Mouse (Mus musculus) left cerebral cortex, adult 9 months (tissue): ENCODE measurements around the gene Cdk1.
"Not testable (repeated sequence)": the region's sequence is repeated elsewhere in the genome, so short reads cannot be mapped to it uniquely, and the experiment has no call there.

Source experiments
- DNase-seq, 2 experiments: peaks; one replicate each; pipeline ENCODE4 v3.0.0; 2022; ENCODE audit warnings: low spot score in 2 of 2

Gene Cdk1

DNA sequence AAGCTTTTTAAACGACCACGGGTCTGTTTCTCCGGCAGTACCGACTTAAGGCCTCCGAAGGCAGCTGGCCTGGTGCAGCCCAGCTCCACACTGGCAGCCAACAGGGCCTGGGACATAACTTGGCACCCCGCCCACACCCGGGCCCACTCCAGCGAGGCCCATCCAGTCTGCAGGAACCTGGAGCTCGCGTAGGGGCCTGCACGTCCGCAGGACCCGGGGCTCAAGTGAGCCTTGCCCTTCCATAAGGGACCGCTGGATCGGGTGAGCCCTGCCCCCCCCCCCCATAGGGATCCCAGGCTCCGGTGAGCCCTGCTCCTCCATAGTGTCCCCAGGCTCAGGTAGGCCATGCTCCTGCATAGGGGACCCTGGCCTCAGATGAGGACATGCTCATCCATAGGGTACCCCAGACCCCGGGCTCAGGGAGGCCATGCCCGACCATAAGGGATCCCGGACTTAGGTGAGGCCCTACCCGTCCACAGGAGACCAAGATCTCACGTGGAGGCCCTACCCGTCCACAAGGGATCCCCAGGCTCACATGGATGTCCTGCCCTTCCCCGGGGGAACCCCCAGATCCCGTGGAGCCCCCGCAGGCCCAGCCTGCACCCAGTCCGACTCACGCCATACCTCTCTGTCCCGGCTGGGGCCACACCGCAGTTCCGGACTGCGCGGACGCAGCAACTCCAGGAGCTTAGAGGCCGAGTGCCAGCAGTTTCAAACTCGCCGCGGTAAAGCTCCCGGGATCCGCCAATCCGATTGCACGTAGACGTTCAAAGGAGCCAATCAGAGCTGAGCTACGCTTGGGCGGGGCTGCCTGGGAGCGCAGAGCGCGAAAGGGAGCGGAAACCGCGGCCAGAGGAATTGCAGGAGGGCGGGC lies at the start of gene Cdk1:
TSS of gene Cdk1 (minus strand) at position 727 of the 874 bp plus-strand sequence.
- DNase-seq = peak; percentile 78 to 94

DNA sequence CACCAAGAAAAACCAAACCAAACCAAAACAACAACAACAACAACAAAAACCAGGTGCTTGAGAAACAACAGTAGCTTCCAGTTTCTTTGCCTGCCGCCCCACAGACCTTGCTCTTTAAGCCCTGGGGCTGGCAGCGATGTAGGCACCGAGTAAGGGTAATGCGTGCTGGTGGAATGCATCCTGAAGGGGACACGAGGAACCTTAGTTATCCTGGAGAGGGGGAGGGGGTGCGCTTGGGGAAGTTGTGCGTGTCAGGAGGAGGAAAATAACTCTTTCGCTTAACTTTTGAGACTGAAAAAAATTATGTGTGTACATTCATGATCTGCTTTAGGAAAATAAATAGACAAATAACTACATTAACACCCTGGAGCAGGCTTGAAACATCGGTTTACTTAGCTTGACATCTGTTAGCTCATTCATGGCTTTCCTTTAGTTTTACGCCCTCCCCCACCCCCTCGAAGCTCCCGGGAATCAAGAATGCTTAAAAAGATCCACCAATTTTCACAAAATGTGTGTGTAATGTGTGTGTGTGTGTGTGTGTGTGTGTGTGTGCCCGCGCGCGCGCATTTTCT lies 47.2 kb upstream of the Cdk1 start:
- no peak for DNase-seq

DNA sequence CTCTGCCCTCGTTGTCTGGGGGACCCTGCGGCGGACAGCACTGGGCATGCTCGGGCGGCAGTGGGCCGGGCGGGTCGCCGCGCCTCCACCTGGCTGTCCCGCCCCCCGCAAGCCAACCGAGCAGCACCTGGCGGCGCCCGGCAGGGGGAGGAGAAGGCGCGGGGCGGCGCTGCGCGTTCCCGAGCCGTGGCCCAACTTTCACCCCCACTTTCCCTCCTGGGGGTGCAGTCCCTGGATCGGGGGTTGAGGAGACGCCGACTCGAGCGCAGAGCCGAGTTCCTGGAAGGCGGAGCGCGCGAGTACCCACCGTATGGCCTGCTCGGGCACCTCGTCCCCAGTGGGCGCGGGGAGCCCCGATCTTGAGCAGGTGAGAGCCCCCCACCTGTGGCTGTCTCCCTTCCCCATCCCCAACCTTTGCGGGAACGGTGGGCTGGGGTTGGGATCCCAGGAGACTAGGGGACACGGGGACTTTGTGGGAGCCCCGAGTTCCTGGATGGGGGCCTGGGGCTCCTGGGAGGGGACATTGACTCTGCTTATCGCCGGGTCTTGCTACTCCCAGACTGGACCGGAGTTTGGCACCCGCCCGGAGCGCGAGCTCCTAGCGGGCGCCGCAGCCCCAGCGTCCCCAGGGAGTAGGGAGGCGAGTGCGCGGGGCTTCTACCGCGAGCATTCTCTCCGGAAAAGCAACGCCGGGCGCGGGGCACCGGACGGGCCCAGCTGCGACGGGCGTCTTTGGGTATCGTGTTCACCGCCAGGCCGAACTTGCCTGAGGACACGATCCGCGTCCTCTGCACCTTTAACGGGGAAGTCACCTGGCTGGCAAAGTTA lies 46.2 kb upstream of the Cdk1 start, which contains the start of gene Ank3:
TSS of gene Ank3 (plus strand) at position 11 of the 828 bp plus-strand sequence.
- DNase-seq = no peak

DNA sequence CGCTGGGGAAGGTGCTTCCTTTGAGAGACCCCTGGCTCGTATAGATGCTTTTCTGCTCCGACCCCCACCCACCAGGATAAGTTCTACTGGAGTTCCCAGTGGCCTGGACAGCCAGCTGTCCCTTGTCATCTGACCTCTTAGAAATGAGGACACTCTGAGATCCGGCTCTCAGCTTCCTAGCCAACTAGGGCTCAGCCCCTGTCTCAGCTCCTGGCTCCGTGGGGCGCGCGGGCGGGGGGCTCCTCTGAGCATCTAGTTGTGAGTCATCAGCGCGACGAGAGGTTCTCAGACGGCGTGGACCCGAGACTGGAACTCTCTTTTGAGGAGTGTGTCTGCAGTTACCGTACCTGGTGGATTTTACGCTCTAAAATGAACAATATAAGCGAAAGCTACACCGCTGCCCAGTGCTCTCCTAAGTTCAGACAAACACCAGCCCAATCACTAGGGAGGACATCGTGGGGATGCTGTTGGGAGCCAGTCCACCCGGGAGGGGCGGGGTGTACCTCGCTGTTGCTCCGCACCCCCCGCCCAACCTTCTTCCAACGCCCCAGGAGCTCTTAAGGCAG lies 45.5 kb upstream of the Cdk1 start:
- no peak for DNase-seq

DNA sequence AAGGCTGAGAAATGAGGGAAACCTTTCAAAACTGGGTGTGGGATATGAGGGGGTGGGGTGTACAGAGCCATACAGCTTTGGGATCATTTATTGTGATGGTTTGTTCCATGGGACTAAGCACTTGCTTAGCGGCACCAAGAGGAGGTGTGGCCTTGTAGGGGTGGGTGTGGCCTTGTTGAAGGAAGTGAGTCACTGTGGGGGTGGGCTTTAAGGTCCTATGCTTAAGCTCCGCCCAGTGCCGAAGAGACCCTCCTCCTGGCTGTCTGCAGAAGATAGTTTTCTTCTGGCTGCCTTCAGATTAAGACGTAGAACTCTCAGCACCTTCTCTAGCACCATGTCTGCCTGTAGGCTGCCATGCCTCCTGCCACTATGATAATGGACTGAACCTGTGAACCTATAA lies 36.8 kb upstream of the Cdk1 start:
- no peak for DNase-seq

DNA sequence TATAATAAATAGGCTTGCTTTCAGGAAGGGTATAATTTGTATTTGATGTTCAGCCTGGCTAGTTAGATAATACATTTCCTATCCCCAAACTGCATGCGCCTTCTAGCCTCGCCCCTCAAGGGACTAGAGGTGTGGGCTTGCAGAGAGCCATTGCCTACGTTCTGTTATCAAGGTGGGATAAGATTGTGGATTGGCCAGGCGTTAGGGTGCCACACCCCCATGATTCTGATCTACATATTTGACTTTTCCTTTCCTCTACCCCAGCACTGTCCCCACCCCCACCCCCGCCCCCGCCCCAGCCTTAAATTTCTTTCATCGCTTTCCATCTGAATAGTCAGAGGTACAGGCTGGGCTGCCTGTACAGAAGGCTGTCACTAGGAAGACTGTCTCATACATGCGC lies 34.0 kb upstream of the Cdk1 start:
- DNase-seq = no peak

DNA sequence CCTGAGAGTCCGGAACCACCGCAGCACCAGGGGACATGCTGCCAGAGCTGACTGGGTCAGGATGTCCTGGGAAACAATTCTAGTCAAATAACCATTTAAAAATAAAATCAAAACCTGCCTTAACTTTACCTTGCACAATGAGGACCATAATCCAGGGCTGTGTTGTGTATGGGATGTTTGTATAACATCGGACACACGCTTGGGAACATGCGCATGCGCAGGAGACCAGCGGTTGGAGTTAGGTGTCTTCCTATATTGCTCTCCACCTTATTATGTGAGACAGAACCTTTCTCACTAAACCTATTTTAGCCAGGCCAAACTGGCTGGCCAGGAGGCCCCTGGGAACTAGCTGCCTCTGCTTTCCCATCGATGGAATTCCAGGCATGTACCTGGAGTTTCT lies 32.4 kb upstream of the Cdk1 start:
- DNase-seq = no peak

DNA sequence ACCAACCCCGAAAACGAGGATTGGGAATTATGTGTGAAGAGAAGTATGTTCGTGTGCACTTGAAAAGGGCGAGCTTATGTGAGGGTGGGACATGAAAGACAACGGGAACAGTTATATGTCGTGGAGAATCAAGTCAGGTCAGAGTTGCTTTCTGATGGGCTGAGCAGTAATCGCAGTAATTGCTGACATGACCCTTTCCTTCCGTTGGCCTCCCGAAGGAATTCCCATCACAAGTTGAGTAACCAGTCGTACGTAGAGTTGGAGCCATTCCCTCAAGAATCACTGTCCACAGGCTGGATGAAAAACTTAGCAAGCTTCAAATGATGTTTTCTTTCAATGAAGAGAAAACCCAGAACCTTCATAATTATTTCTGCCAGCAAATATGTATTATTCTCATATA lies 31.9 kb upstream of the Cdk1 start:
- DNase-seq = no peak

DNA sequence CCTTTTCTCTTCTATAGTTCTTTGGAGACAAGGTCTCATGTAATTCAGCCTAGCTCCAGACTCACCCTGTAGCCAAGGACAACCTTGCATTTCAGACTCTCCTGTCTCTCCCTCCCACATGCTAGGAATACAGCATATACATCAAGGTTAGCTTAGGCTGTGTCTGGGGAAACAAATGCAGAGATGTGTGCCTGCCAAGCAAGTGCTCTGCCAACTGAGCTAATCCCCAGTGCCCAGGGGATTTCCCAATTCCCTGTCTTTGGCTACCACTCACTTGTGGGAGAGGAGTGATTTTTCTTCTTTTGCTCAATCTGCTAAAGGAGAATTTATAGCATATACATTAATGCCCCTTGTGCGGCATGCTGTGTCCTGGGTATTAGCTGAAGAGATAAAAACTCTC lies 30.4 kb upstream of the Cdk1 start:
- no peak for DNase-seq

DNA sequence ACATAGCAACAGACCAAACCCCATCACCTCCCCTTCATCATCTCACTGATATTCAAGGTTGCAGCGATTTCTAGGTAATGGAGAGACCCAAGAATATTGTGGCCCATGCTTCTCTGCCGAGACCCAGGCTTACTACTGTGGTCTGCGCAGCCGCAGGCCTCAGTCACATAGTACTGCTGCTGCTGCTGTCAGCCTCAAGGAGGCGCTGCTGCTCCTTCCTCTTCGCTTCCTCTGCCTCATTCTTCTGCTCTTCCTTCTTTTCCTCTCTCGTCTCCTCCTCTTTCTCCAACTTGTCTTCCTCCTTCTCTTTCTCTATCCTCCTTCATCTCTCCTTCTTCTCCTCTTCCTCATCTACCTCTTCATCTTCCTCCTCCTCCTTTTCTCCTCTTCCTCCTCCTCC lies 22.4 kb upstream of the Cdk1 start:
- DNase-seq = no peak

DNA sequence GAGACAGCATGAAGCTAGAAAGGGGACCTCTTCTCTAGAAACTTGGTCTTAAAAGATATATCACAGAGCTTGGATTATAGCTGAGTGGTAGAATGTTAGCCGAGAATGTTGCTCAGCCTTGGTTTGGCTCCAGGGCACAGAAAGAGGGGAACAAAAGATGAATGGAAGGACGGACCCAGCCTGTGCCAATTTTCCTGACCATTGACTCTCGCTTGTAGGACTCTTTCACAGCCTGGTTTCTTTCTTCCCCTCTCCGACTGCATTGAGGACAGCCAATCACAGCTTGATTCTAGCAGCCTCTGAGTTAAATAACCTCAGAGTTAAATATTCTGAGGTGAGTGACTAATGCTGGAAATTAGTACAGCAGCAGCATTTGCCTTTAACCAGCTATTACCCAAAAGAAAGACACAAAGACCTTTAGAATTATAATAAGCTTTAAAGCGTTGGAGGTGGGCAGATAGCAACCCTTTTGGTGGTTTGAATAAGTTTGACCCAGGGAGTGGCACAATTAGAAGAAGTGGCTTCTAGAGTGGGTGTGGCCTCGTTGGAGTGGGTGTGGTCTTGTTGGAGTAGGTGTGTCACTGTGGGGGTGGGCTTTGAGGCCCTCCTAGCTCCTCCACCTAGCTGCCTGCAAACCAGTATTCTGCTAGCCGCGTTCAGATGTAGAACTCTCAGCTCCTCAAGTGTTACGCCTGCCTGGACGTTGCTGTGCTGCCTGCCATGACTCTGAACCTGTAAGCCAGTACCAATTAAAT lies 21.2 kb upstream of the Cdk1 start:
- DNase-seq = no peak

DNA sequence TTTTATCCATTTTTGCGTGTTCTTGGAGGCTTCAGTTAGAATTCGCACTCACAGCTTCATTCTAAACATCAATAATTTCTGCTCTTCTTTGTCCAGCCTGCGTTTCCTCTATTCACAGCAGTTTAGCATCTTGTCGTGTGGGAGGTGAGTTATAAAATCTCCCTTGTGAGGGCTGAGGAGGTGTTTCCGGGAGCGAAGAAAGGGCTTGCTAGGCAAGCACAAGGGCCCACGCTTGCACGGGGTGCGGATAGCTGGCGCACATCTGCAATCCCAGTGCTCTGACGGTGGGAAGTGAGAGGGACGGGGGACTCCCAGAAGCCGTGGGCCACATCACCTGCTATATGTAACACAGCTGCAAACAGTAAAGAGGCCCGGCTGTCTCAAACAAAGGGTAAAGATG lies 19.3 kb upstream of the Cdk1 start:
- DNase-seq = peak in 1 of 2 experiments; percentile 15

DNA sequence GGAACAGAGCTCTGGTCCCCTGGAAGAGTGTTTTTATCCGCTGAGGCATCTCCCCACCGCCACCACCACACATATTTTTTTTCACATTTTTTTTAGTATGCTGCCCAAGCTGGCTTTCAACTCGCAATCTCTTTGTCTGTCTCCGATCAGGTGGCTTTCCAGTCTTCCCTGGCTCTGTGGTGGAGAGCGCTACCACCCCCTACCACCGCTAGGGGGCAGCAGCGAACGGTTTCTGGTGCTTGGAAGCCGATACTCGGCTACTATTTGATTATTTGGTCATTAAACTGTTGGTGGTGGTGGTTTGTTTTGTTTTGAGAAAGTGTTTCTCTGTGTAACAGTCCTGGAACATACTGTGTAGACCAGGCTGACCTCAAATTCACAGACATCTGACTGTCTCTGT lies 18.7 kb upstream of the Cdk1 start:
- DNase-seq = no peak

DNA sequence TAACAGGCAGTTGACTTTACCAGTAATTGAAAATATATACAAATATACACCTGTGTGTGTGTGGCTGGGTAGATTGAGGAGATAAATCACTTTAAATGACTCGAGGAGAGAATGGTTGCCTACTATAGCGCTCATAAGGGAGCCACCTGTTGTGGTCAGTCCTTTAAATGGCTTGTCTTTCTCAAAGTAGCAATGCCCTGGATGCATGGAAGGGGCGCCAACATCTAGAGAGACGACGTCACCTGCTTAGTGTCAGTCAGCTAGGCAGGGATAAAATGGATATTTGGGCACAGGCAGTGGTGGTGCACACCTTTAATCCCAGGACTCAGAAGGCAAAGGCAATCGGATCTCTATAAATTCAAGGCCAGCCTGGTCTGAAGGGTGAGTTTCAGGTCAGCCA lies 16.6 kb upstream of the Cdk1 start:
- no peak for DNase-seq

DNA sequence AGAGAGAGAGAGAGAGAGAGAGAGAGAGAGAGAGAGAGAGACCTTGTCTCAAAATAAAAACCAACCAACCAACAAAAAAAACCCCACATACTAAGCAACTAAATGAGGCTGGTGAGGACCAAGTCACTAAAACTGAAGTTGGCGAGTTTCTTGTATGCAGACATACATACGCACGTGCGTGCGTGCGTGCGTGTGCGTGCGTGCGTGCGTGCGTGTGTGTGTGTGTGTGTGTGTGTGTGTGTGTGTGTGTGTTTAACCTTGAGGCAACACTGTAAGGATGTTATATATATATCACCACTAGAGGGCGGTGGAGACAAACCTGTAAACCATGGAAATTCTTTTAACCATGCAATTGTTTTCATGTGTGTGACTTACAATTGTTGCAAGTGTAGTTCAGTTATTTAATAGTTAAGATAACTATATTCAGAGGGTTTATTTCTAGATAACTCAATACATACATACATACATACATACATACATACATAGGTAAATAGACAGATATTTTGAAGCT lies 14.2 kb upstream of the Cdk1 start:
- DNase-seq = no peak

DNA sequence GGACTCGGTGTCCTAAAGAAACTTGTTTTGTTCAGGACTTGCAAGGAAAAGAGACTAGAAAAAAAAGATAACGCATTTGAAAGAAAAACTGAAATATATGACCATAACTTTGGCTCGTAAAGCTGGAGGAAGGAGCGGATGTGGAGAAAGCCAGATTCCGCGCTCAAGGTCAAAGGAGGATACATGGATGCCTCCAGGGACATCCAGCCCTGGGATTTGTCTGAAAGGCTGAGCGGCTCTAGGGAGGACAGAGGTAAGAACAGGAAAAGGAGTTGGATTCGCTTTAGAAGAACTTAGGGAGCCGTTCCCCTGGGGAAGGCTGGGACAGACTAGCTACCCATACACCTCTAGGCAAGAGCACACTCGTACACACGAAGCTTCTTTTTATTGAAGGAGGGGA lies 13.5 kb upstream of the Cdk1 start:
- no peak for DNase-seq

DNA sequence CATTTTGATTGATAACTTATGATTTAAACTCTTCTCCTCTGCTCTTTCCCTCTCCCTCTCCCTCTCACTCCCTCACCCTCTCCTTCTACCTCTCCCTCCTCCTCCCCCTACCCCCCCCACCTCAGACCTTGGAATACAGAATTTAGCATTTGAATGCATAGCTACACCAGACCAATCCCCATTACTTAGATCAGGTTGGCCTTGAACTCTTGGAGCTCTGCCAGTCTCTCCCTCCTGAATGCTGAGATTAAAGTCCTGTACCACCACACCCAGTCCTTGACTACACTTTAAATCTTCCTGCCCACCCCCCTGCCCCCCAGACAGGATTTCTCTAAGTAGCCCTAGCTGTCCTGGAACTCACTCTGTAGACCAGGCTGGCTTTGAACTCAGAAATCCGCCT lies 6.9 kb upstream of the Cdk1 start:
- no peak for DNase-seq

DNA sequence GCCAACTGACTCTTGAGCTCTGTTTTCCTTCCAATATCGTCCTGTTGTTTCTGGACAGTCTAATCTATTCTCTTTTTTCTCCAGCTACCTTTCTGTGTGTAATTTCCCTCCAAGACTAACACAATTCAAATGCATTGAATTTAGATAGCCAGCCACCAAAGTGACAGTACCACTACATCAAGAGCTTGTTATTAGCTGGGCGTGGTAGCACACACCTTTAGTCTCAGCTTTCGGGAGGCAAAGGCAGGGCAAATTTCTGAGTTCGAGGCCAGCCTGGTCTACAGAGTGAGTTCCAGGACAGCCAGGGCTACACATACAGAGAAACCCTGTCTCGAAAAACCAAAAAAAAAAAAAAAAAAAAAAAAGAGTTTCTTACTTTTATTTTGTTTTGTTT lies 345 bp upstream of the Cdk1 start:
- not testable (repeated sequence) for DNase-seq

DNA sequence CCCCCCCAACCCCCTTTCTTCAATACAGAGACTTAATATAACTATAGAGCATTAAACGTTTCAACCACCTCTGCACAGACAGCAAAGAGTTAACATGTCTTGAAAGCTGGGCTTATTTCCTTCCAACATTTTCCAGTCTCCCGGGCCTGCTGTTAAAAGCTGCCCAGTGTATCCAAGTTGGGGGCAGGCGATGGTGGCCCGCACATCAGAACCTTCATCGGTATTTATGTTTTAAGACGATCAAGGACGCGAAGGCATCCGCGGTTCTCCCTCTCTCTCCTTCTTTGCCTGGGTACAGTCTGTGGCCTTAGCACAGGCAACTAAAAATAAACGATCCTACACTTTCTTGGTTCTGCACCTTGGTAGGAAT lies 911 bp downstream of the Cdk1 start:
- no peak for DNase-seq

DNA sequence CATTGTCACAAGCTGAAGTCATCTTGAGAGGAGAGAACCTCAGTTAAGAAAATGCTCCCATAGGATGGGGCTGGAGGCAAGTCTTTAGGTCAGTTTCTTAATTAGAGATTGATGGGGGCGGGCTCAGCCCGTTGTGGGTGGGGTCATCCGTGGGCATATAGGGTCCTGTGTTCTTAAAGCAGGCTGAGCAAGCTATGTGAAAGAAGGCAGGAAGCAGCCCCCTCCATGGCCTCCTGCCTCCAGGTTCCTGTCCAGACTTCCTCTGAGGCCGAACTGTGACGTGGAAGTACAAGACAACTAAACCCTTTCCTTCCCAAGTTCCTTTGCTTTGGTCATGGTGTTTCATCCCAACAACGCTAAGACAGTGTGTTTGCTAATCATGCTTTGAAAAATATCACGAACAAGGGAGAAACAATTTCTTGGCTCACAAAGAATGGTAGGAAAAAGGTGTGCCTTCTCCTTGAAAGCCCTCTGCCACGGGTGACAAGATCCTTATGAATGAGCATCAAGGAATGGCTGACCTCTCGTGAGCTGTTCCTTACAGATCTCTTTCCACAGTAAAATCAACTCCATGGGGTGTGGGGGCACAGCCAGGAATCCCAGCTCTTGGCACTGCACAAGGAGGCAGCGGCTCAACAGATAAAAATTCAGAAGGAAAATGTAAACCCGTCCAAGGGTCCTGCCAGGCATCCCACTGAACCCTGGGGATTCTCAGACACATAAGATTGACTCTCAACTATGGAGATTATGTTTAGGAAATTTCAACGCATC lies 1.5 kb downstream of the Cdk1 start:
- DNase-seq = no peak

DNA sequence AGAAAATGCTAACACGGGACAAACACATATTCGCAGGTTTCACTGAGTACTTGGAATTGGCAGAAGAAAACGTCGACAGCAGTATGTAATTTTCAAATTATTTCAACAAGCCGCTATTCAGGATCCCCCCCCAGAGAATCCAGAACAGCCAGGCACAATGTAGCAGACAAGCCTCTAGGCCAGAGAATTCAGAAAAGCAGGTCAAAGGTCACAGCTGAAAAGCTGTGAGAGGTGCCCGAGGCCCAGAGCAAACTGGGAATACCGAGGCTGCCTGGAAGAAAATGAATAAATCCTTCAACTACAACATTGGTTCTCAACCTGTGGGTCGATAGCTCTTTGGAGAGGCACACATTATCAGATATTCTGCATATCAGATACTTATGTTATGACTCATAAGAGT lies 4.5 kb downstream of the Cdk1 start:
- no peak for DNase-seq
